Mouse (Mus musculus): ENCODE measurements around the gene C1qtnf6. TPM values are rescaled to one million over a fixed set of nuclear protein-coding genes. Genes with fewer than 3 reads are reported as not detected.
A peak's percentile ranks its signal among the peaks of the same experiment; 100 is the strongest.

C1qtnf6 gene
- polyA plus RNA-seq, 1 experiment from 2014 or later: 33.5 TPM

DNA sequence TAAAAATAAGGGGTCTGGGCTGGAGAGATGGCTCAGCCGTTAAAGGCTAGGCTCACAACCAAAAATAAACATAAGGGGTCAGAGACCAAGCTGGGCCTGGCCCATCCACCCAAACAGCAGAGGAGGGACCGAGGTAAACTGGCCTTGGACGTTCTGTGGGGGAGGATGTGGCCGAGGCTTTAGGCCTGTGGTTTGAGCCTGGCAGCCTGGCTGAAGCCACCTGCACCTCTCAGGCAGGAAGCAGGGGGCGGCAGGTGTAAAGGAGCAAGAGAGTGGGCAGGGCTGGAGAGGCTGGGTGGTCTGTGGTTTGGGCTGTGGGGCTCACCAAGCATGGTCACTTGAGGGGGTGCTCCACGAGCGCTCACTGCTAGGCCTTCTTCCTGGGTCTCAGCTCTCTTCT, 19.3 kb downstream of the C1qtnf6 start:
- Histone ChIP-seq H3K9me3 (replicated peaks; ENCODE audit: control insufficient read depth, low read length) (no peaks in the 10 kb centered on the region), H3K4me3 (ENCODE audit: low read length) (no peak overlapping the region), H3K4me1 (ENCODE audit: control insufficient read depth, insufficient read depth, low read length) (peaks cover 14% of the 10 kb centered on the region), H3K9ac (ENCODE audit: low read length) (no peak overlapping the region), H3K27ac (ENCODE audit: low read length) (no peak overlapping the region), H3K36me3 (ENCODE audit: control insufficient read depth, insufficient read depth) (no peaks in the 10 kb centered on the region), H3K27me3 (ENCODE audit: control insufficient read depth, insufficient read depth, low read length) (no peaks in the 10 kb centered on the region), H3K4me2 (ENCODE audit: low read depth, low read length) (no peak overlapping the region)
- ATAC-seq (replicated peaks; ENCODE audit: extremely low read depth, insufficient read depth, low FRiP score): no peak
- WGBS: 79% methylated on average over 7 of the region's 7 CpGs

DNA sequence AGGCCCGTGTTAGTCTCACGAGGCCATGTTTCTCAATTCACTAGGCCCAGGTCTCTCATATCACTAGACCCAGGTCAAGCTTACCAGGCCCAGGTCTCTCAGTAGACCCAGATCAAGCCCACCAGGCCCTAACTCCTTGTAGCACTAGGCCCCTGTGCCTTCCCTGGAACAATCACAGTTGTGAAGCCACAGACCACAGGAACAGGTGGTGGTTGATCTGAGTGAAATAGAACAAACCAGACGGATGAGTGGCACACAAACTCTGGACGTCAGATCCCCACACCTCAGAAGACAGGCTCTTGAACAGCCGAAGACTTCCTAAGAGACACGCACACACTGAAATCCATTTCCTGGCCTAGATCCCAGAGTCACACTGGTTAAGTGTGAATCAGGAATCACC, 20.5 kb downstream of the C1qtnf6 start:
- WGBS: 72% methylated on average over 6 of the region's 6 CpGs

DNA sequence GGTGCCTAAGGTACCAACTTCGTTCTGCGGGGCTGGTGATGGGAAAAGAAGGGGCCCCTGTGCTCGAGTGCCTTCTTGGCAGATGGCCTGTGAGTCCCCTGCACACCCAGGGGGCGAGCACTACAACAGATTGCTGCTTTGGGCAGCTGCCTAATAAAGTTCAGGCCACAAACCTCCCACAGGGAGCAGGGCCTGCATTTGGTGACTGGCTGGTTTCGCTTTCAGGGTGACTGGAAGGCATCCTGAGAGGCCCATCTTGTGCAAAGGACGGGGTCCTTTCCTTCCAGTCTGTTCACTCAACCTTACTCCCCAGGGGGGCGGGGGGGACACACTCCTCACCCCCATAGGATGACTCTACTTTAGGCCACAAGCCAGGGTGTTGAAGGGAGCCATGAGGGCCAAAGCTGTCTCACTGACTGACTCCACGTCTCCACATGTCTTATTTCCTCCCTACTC, 21.1 kb downstream of the C1qtnf6 start:
- no peak overlapping the region for H3K27ac ChIP-seq (ENCODE audit: low read length)
- peaks cover 1% of the 10 kb centered on the region for H3K9me3 ChIP-seq (replicated peaks; ENCODE audit: control insufficient read depth, low read length)
- H3K4me2 ChIP-seq (ENCODE audit: low read depth, low read length): peak overlapping the region; percentile 19; the same call in 1 of the 2 replicates
- 0 out of 2 replicates have a peak overlapping the region, but pooled peaks have one; percentile 33 for H3K9ac ChIP-seq (ENCODE audit: low read length)
- no peaks in the 10 kb centered on the region for H3K27me3 ChIP-seq (ENCODE audit: control insufficient read depth, insufficient read depth, low read length)
- WGBS: 49% methylated on average over 8 of the region's 8 CpGs
- H3K4me3 ChIP-seq (ENCODE audit: low read length): no peak overlapping the region
- H3K36me3 ChIP-seq (ENCODE audit: control insufficient read depth, insufficient read depth): no peaks in the 10 kb centered on the region
- no peak for ATAC-seq (replicated peaks; ENCODE audit: extremely low read depth, insufficient read depth, low FRiP score)
- H3K4me1 ChIP-seq (ENCODE audit: control insufficient read depth, insufficient read depth, low read length): peaks cover 12% of the 10 kb centered on the region

More for the DNA sequence above, 20.5 kb downstream of the C1qtnf6 start:
- H3K27ac ChIP-seq (ENCODE audit: low read length): no peak overlapping the region
- H3K36me3 ChIP-seq (ENCODE audit: control insufficient read depth, insufficient read depth): no peaks in the 10 kb centered on the region
- no peaks in the 10 kb centered on the region for H3K9me3 ChIP-seq (replicated peaks; ENCODE audit: control insufficient read depth, low read length)
- ATAC-seq (replicated peaks; ENCODE audit: extremely low read depth, insufficient read depth, low FRiP score): no peak
- H3K9ac ChIP-seq (ENCODE audit: low read length): no peak overlapping the region; the same call in 1 of the 2 replicates
- H3K27me3 ChIP-seq (ENCODE audit: control insufficient read depth, insufficient read depth, low read length): no peaks in the 10 kb centered on the region
- H3K4me2 ChIP-seq (ENCODE audit: low read depth, low read length): no peak overlapping the region
- no peak overlapping the region for H3K4me3 ChIP-seq (ENCODE audit: low read length)
- H3K4me1 ChIP-seq (ENCODE audit: control insufficient read depth, insufficient read depth, low read length): peaks cover 12% of the 10 kb centered on the region

DNA sequence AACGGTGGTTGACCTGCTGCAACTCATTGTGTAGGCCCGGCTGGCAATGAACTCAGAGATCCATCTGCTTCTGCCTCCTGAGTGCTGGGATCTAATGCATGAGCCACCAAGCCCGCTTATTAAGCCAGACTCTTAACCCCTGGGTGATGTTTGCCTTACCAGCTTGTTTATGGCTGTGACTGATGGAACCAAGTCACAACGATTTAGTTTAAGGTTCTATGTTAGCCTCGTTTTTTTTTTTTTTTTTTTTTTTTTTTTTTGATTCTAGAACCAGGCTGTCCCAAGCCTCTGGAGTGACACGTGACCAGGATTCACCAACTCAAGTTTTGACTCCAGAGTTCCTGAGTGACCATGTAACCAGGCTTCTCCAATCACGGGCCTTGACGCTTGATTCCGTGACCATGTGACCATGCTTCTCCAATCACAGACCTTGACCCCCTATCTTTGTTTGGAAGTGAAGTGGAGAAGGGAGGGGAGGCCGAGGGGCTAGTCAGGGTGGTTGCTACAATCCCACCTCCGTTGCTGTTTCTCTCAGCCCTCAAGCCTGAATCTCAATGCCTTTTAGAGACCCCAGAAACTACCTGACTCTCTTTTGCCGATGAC, 21.8 kb downstream of the C1qtnf6 start:
- ATAC-seq (replicated peaks; ENCODE audit: extremely low read depth, insufficient read depth, low FRiP score): no peak
- Histone ChIP-seq H3K4me1 (ENCODE audit: control insufficient read depth, insufficient read depth, low read length) (peaks cover 12% of the 10 kb centered on the region), H3K9me3 (replicated peaks; ENCODE audit: control insufficient read depth, low read length) (peaks cover 9% of the 10 kb centered on the region), H3K27ac (ENCODE audit: low read length) (no peak overlapping the region), H3K36me3 (ENCODE audit: control insufficient read depth, insufficient read depth) (no peaks in the 10 kb centered on the region), H3K4me3 (ENCODE audit: low read length) (no peak overlapping the region), H3K4me2 (ENCODE audit: low read depth, low read length) (peak overlapping the region; percentile 19; the same call in 1 of the 2 replicates), H3K27me3 (ENCODE audit: control insufficient read depth, insufficient read depth, low read length) (no peaks in the 10 kb centered on the region), H3K9ac (ENCODE audit: low read length) (no peak overlapping the region)
- WGBS: 52% methylated on average over 12 of the region's 12 CpGs

DNA sequence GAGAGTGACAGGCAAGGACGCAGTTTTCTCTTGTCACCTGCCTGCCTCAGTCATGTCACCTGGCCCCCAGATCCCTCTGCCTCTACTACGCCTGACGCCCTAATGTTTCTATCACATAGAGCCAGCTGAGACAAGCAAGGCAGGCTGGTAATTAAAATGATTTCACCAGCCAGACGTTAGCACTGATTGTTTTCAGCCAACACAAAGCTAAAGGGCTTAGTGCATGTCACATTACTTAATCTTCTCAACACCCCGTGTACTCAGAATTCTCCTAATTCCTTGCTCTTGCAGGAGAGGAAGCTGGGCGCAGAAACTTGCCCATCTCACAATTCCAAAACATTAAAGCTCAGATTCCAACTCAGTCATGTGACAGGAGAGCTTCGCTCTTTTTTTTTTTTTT, 22.8 kb downstream of the C1qtnf6 start:
- Histone ChIP-seq H3K36me3 (ENCODE audit: control insufficient read depth, insufficient read depth) (no peaks in the 10 kb centered on the region), H3K4me3 (ENCODE audit: low read length) (no peak overlapping the region), H3K9ac (ENCODE audit: low read length) (no peak overlapping the region), H3K27me3 (ENCODE audit: control insufficient read depth, insufficient read depth, low read length) (no peaks in the 10 kb centered on the region), H3K9me3 (replicated peaks; ENCODE audit: control insufficient read depth, low read length) (peaks cover 10% of the 10 kb centered on the region), H3K27ac (ENCODE audit: low read length) (no peak overlapping the region), H3K4me2 (ENCODE audit: low read depth, low read length) (no peak overlapping the region), H3K4me1 (ENCODE audit: control insufficient read depth, insufficient read depth, low read length) (peaks cover 12% of the 10 kb centered on the region)
- ATAC-seq (replicated peaks; ENCODE audit: extremely low read depth, insufficient read depth, low FRiP score): no peak
- 41% methylated on average over 7 of the region's 7 CpGs for WGBS

DNA sequence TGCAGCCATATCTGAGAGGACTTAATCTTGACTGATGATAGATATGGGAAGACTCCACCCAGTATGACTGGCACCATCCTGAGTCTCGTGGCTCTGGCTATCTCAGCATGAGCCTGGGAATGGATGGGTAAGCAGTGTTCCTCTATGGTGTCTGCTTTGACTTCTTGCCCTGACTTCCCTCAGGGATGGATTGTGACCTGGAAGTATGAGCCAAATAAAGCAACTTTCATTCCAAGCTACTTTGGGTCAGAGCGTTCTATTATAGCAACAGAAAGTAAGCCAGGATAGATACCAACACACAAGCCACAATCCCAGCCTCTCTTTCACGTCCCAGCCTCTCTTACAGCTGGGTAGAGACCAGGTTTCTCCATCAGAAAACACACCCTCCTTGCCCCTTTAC, 25.7 kb downstream of the C1qtnf6 start:
- Histone ChIP-seq H3K27me3 (ENCODE audit: control insufficient read depth, insufficient read depth, low read length) (no peaks in the 10 kb centered on the region), H3K4me2 (ENCODE audit: low read depth, low read length) (no peak overlapping the region), H3K9ac (ENCODE audit: low read length) (no peak overlapping the region), H3K27ac (ENCODE audit: low read length) (no peak overlapping the region), H3K9me3 (replicated peaks; ENCODE audit: control insufficient read depth, low read length) (peaks cover 10% of the 10 kb centered on the region), H3K4me1 (ENCODE audit: control insufficient read depth, insufficient read depth, low read length) (peaks cover 7% of the 10 kb centered on the region), H3K4me3 (ENCODE audit: low read length) (no peak overlapping the region), H3K36me3 (ENCODE audit: control insufficient read depth, insufficient read depth) (no peaks in the 10 kb centered on the region)
- no peak for ATAC-seq (replicated peaks; ENCODE audit: extremely low read depth, insufficient read depth, low FRiP score)
- 66% methylated on average over 3 of the region's 3 CpGs for WGBS

DNA sequence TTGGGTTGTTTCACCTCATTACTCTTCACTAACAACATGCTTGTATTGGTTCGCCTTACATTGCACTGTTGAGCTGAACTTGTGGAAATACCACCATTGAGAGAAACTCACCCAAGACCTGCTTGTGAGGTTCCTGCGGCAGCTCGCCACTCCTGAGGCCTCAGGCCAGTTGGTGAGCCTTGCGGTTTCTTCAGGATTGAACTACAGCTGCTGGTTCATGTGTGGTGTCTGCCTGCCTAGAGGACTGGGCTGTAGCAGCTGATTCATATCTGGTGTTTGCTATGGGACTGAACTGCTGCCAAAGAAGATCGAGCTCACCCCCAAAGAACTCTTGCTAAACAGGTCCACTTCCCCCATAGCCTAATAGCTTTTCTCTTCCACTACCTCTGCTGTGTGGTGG, 26.4 kb downstream of the C1qtnf6 start:
- 86% methylated on average over 5 of the region's 5 CpGs for WGBS
- ATAC-seq (replicated peaks; ENCODE audit: extremely low read depth, insufficient read depth, low FRiP score): no peak
- Histone ChIP-seq H3K27me3 (ENCODE audit: control insufficient read depth, insufficient read depth, low read length) (no peaks in the 10 kb centered on the region), H3K9me3 (replicated peaks; ENCODE audit: control insufficient read depth, low read length) (peaks cover 10% of the 10 kb centered on the region), H3K4me3 (ENCODE audit: low read length) (no peak overlapping the region), H3K4me2 (ENCODE audit: low read depth, low read length) (no peak overlapping the region), H3K36me3 (ENCODE audit: control insufficient read depth, insufficient read depth) (no peaks in the 10 kb centered on the region), H3K4me1 (ENCODE audit: control insufficient read depth, insufficient read depth, low read length) (peaks cover 2% of the 10 kb centered on the region), H3K9ac (ENCODE audit: low read length) (no peak overlapping the region), H3K27ac (ENCODE audit: low read length) (no peak overlapping the region)

DNA sequence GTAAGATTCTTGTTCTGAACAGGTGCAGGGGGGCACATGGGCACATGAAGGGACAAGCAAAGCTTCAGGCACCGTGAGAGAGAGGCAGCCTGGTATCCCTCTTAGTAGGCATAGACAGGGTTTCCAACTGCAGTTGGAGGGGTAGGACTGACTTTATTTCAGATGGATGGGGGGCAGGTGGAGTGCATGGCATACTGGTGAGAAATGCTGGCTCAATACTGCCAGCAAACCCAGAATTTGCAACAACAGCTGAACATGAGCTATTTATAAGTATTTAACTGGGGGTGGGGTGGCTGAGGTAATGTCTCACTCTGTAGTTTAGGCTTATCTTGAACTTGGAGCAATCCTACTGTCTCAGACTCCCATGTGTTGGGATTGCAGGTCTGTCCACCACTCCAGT, 27.2 kb downstream of the C1qtnf6 start:
- no peaks in the 10 kb centered on the region for H3K27me3 ChIP-seq (ENCODE audit: control insufficient read depth, insufficient read depth, low read length)
- no peak overlapping the region for H3K27ac ChIP-seq (ENCODE audit: low read length)
- no peaks in the 10 kb centered on the region for H3K4me1 ChIP-seq (ENCODE audit: control insufficient read depth, insufficient read depth, low read length)
- peaks cover 10% of the 10 kb centered on the region for H3K9me3 ChIP-seq (replicated peaks; ENCODE audit: control insufficient read depth, low read length)
- 86% methylated on average over 1 of the region's 1 CpGs for WGBS
- H3K4me2 ChIP-seq (ENCODE audit: low read depth, low read length): no peak overlapping the region
- no peaks in the 10 kb centered on the region for H3K36me3 ChIP-seq (ENCODE audit: control insufficient read depth, insufficient read depth)
- H3K4me3 ChIP-seq (ENCODE audit: low read length): no peak overlapping the region
- H3K9ac ChIP-seq (ENCODE audit: low read length): no peak overlapping the region
- ATAC-seq (replicated peaks; ENCODE audit: extremely low read depth, insufficient read depth, low FRiP score): no peak

DNA sequence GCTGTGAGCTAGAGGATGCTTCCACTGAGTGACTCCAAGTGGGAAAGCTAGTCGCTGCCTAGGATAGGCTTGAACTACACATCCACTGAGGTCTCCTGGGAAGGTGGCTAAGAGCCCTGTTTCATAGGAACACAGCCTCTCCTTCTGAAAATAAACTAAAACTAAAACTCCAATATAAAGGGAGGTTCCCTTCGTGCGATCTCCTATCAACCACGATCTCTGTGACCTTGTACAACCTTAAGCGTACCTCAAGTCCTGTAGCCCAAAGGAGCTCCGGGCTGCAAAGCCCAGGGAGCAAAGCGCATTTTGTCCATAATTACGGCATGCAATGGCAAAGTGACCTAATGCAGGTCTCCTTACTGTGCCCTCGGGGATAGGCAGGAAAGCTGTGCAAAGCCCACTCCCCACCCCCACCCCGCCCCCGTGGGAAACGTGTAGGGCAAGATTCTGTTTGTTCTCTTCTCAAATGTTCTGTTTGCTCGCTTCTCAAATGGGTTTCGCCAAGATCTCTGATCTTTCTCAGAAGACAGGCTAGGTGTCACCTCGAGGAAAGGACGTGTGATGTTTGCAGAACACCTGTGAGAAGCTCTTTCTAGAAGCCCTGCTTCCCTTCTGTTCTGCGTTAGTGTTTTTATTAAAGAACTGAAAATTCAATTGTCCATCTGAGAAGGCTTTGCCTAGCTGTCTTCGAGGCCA, 28.6 kb downstream of the C1qtnf6 start:
- WGBS: 72% methylated on average over 18 of the region's 18 CpGs
- H3K4me3 ChIP-seq (ENCODE audit: low read length): no peak overlapping the region
- H3K27ac ChIP-seq (ENCODE audit: low read length): no peak overlapping the region
- ATAC-seq (replicated peaks; ENCODE audit: extremely low read depth, insufficient read depth, low FRiP score): no peak
- H3K4me1 ChIP-seq (ENCODE audit: control insufficient read depth, insufficient read depth, low read length): no peaks in the 10 kb centered on the region
- no peak overlapping the region for H3K9ac ChIP-seq (ENCODE audit: low read length)
- no peak overlapping the region for H3K4me2 ChIP-seq (ENCODE audit: low read depth, low read length)
- H3K9me3 ChIP-seq (replicated peaks; ENCODE audit: control insufficient read depth, low read length): peaks cover 10% of the 10 kb centered on the region
- H3K27me3 ChIP-seq (ENCODE audit: control insufficient read depth, insufficient read depth, low read length): no peaks in the 10 kb centered on the region
- H3K36me3 ChIP-seq (ENCODE audit: control insufficient read depth, insufficient read depth): no peaks in the 10 kb centered on the region

Measured in heart, embryonic 16.5 days (tissue).